Mouse (Mus musculus) neural tube, embryonic 12.5 days (tissue): ENCODE results near the gene Syt9. TPM values are rescaled to one million over a fixed set of nuclear protein-coding genes. Genes with fewer than 3 reads are reported as not detected.
A peak's percentile ranks its signal among the peaks of the same experiment; 100 is the strongest.

ENCODE experiments used
- ATAC-seq: fragments of 200-750 bp; cut with Nextera tagmentation; 2 replicates; pipeline ENCODE4 v1.8.0; 2017; ENCODE audit warnings: low read depth, mild to moderate bottlenecking, moderate TSS enrichment, moderate library complexity; ENCODE audit not compliant: low FRiP score
- H3K27ac ChIP-seq: fragments of 300-500 bp; sonication (generic); 2 replicates; pipeline ENCODE4 v1.5.1; 2016
- H3K27me3 ChIP-seq: fragments of 300-500 bp; sonication (generic); replicated peaks from 2 replicates; pipeline ENCODE4 v1.6.1; 2016; ENCODE audit warnings: mild to moderate bottlenecking
- H3K36me3 ChIP-seq: fragments of 300-500 bp; sonication (generic); 2 replicates; pipeline ENCODE4 v1.6.1; 2016; ENCODE audit warnings: mild to moderate bottlenecking
- H3K4me1 ChIP-seq: fragments of 300-500 bp; sonication (generic); 2 replicates; pipeline ENCODE4 v1.6.1; 2016
- H3K4me2 ChIP-seq: fragments of 300-500 bp; sonication (generic); replicated peaks from 2 replicates; pipeline ENCODE4 v1.6.1; 2016; ENCODE audit warnings: mild to moderate bottlenecking
- H3K4me3 ChIP-seq: fragments of 300-500 bp; sonication (generic); 2 replicates; pipeline ENCODE4 v1.5.1; 2016
- H3K9ac ChIP-seq: fragments of 300-500 bp; sonication (generic); 2 replicates; pipeline ENCODE4 v1.6.1; 2016; ENCODE audit warnings: mild to moderate bottlenecking
- H3K9me3 ChIP-seq: fragments of 300-500 bp; sonication (generic); 2 replicates; pipeline ENCODE4 v1.6.1; 2016; ENCODE audit warnings: mild to moderate bottlenecking
- WGBS: fragments of 180-500 bp; shearing (Covaris S2); methylation state at CpG from one replicate; pipeline ENCODE4 v1.1.7; 2016; 5-methylcytosine and 5-hydroxymethylcytosine counted together
- polyA plus RNA-seq: library from polyadenylated mRNA; unstranded; fragments of >200 nt; fragmentation: Nextera tagmentation; extraction: Ambion mirVana; gene quantifications from 2 replicates; pipeline ENCODE4 v1.2.1, GENCODE M21; 2016

Syt9 gene
- polyA plus RNA-seq, result 5.9 and 7.9 TPM in 2 replicates

GRCm38 (mm10) chr7:107370232-107371125, at the start of gene Syt9:
Syt9 (plus strand) TSS chr7:107370728.
- H3K9ac ChIP-seq, result peak within 1 kb of the TSS; percentile 59
- H3K4me2 ChIP-seq, result peak within 1 kb of the TSS; percentile 98
- H3K4me3 ChIP-seq, result peak within 1 kb of the TSS; percentile 70
- peaks cover 40% of the 10 kb centered on the region for H3K27me3 ChIP-seq
- peak; percentile 88 for ATAC-seq
- WGBS, result under 1% methylated on average over 99 of the region's 102 CpGs
- no peaks in the 10 kb centered on the region for H3K9me3 ChIP-seq
- peaks cover 5% of the 10 kb centered on the region for H3K4me1 ChIP-seq
- no peaks in the 10 kb centered on the region for H3K36me3 ChIP-seq
- H3K27ac ChIP-seq, result no peak within 1 kb of the TSS

- Histone ChIP-seq H3K4me2 (no peak overlapping the region), H3K9ac (no peak overlapping the region), H3K27ac (no peak overlapping the region), H3K36me3 (no peaks in the 10 kb centered on the region), H3K4me1 (no peaks in the 10 kb centered on the region), H3K4me3 (no peak overlapping the region), H3K27me3 (no peaks in the 10 kb centered on the region), H3K9me3 (no peaks in the 10 kb centered on the region)
- no peak for ATAC-seq
- 89% methylated on average over 5 of the region's 5 CpGs for WGBS
These were observed 31.5 kb upstream of the Syt9 start for GRCm38 (mm10) chr7:107339013-107339412.

GRCm38 (mm10) chr7:107339560-107340057, 30.9 kb upstream of the Syt9 start:
- Histone ChIP-seq H3K4me1 (no peaks in the 10 kb centered on the region), H3K4me3 (no peak overlapping the region), H3K27ac (no peak overlapping the region), H3K9ac (no peak overlapping the region), H3K27me3 (no peaks in the 10 kb centered on the region), H3K36me3 (no peaks in the 10 kb centered on the region), H3K9me3 (no peaks in the 10 kb centered on the region), H3K4me2 (no peak overlapping the region)
- WGBS, result 57% methylated on average over 3 of the region's 3 CpGs
- ATAC-seq, result no peak

GRCm38 (mm10) chr7:107340221-107340620, 30.3 kb upstream of the Syt9 start:
- Histone ChIP-seq H3K9ac (no peak overlapping the region), H3K36me3 (no peaks in the 10 kb centered on the region), H3K9me3 (no peaks in the 10 kb centered on the region), H3K4me1 (no peaks in the 10 kb centered on the region), H3K27me3 (no peaks in the 10 kb centered on the region), H3K4me2 (no peak overlapping the region), H3K4me3 (no peak overlapping the region), H3K27ac (no peak overlapping the region)
- 67% methylated on average over 1 of the region's 1 CpGs for WGBS
- ATAC-seq, result no peak

- H3K9ac ChIP-seq, result no peak overlapping the region
- no peak overlapping the region for H3K4me3 ChIP-seq
- WGBS, result 33% methylated on average over 8 of the region's 8 CpGs
- no peak overlapping the region for H3K27ac ChIP-seq
- no peak overlapping the region for H3K4me2 ChIP-seq
- H3K27me3 ChIP-seq, result no peaks in the 10 kb centered on the region
- no peaks in the 10 kb centered on the region for H3K9me3 ChIP-seq
- no peaks in the 10 kb centered on the region for H3K36me3 ChIP-seq
- ATAC-seq, result peak; percentile 65; the same call in 1 of the 2 replicates
- H3K4me1 ChIP-seq, result no peaks in the 10 kb centered on the region
These were observed 28.9 kb upstream of the Syt9 start for GRCm38 (mm10) chr7:107341519-107342190.

GRCm38 (mm10) chr7:107349201-107349600, 21.3 kb upstream of the Syt9 start:
- no peaks in the 10 kb centered on the region for H3K4me1 ChIP-seq
- no peak overlapping the region for H3K9ac ChIP-seq
- no peaks in the 10 kb centered on the region for H3K36me3 ChIP-seq
- no peaks in the 10 kb centered on the region for H3K9me3 ChIP-seq
- 62% methylated on average over 1 of the region's 1 CpGs for WGBS
- no peak overlapping the region for H3K4me2 ChIP-seq
- H3K27me3 ChIP-seq, result no peaks in the 10 kb centered on the region
- no peak overlapping the region for H3K27ac ChIP-seq
- ATAC-seq, result no peak
- no peak overlapping the region for H3K4me3 ChIP-seq

- Histone ChIP-seq H3K27me3 (no peaks in the 10 kb centered on the region), H3K9ac (no peak overlapping the region), H3K4me2 (no peak overlapping the region), H3K27ac (no peak overlapping the region), H3K9me3 (no peaks in the 10 kb centered on the region), H3K4me1 (no peaks in the 10 kb centered on the region), H3K36me3 (no peaks in the 10 kb centered on the region), H3K4me3 (no peak overlapping the region)
- 93% methylated on average over 3 of the region's 3 CpGs for WGBS
- no peak for ATAC-seq
These were observed 8.4 kb upstream of the Syt9 start for GRCm38 (mm10) chr7:107362153-107362552.

- Histone ChIP-seq H3K4me2 (no peak overlapping the region), H3K27me3 (no peaks in the 10 kb centered on the region), H3K4me3 (no peak overlapping the region), H3K9ac (no peak overlapping the region), H3K27ac (no peak overlapping the region), H3K9me3 (no peaks in the 10 kb centered on the region), H3K36me3 (no peaks in the 10 kb centered on the region), H3K4me1 (no peaks in the 10 kb centered on the region)
- no peak for ATAC-seq
- 79% methylated on average over 3 of the region's 3 CpGs for WGBS
These were observed 7.9 kb upstream of the Syt9 start for GRCm38 (mm10) chr7:107362634-107363033.

- Histone ChIP-seq H3K9ac (peak overlapping the region; percentile 59), H3K36me3 (no peaks in the 10 kb centered on the region), H3K27ac (no peak overlapping the region), H3K9me3 (no peaks in the 10 kb centered on the region), H3K4me2 (peak overlapping the region; percentile 98), H3K27me3 (peaks cover 40% of the 10 kb centered on the region), H3K4me3 (peak overlapping the region; percentile 70), H3K4me1 (peaks cover 5% of the 10 kb centered on the region)
- 2% methylated on average over 45 of the region's 45 CpGs for WGBS
- no peak for ATAC-seq
These were observed 795 bp downstream of the Syt9 start for GRCm38 (mm10) chr7:107371126-107371920.

- no peaks in the 10 kb centered on the region for H3K36me3 ChIP-seq
- no peak overlapping the region for H3K27ac ChIP-seq
- H3K4me1 ChIP-seq, result no peaks in the 10 kb centered on the region
- no peaks in the 10 kb centered on the region for H3K27me3 ChIP-seq
- ATAC-seq, result no peak
- 93% methylated on average over 5 of the region's 5 CpGs for WGBS
- H3K9me3 ChIP-seq, result no peaks in the 10 kb centered on the region
- H3K9ac ChIP-seq, result no peak overlapping the region
- H3K4me2 ChIP-seq, result no peak overlapping the region
- H3K4me3 ChIP-seq, result no peak overlapping the region
These were observed 10.0 kb downstream of the Syt9 start for GRCm38 (mm10) chr7:107380562-107380961.

- Histone ChIP-seq H3K9ac (no peak overlapping the region), H3K4me1 (no peaks in the 10 kb centered on the region), H3K4me3 (no peak overlapping the region), H3K4me2 (no peak overlapping the region), H3K9me3 (no peaks in the 10 kb centered on the region), H3K36me3 (no peaks in the 10 kb centered on the region), H3K27me3 (no peaks in the 10 kb centered on the region), H3K27ac (no peak overlapping the region)
- ATAC-seq, result no peak
These were observed 19.1 kb downstream of the Syt9 start for GRCm38 (mm10) chr7:107389604-107390003.

GRCm38 (mm10) chr7:107392749-107393148, 22.2 kb downstream of the Syt9 start:
- no peak for ATAC-seq
- WGBS, result 80% methylated on average over 2 of the region's 2 CpGs
- Histone ChIP-seq H3K4me2 (no peak overlapping the region), H3K36me3 (no peaks in the 10 kb centered on the region), H3K27ac (no peak overlapping the region), H3K27me3 (no peaks in the 10 kb centered on the region), H3K9me3 (no peaks in the 10 kb centered on the region), H3K9ac (no peak overlapping the region), H3K4me3 (no peak overlapping the region), H3K4me1 (no peaks in the 10 kb centered on the region)
